Mouse (Mus musculus) small intestine, adult 2 months (tissue): ENCODE data around the gene Speg.

Source experiments
- CTCF ChIP-seq: fragments of 200-500 bp; IDR thresholded peaks from 2 replicates; pipeline ENCODE4 v1.5.1; 2012; ENCODE audit warnings: low read depth, mild to moderate bottlenecking, control low read depth, inconsistent platforms, low read length, moderate library complexity, mixed read lengths; ENCODE audit not compliant: insufficient replicate concordance, insufficient read length; ENCODE audit errors: extremely low read depth
- POLR2A ChIP-seq: fragments of 200-500 bp; IDR thresholded peaks from 2 replicates; pipeline ENCODE4 v1.6.1; 2012; ENCODE audit warnings: low read depth, mild to moderate bottlenecking, control low read depth, inconsistent platforms, low read length, moderate library complexity

GRCm38 (mm10) chr1:75349275-75349674 lies 25.8 kb upstream of the Speg start:
- TF ChIP-seq POLR2A (no peak), CTCF (no peak)
